Mouse (Mus musculus): Measurements from ENCODE around the gene Ppfibp2.
A peak's percentile ranks its signal among the peaks of the same experiment; 100 is the strongest.

The Ppfibp2 gene

GRCm38 (mm10) chr7:107610880-107611279 lies 15.9 kb downstream of the Ppfibp2 start:
- DNase-seq (ENCODE audit: low read depth in 2 of 2, low spot score in 2 of 2): no peak

DNA sequence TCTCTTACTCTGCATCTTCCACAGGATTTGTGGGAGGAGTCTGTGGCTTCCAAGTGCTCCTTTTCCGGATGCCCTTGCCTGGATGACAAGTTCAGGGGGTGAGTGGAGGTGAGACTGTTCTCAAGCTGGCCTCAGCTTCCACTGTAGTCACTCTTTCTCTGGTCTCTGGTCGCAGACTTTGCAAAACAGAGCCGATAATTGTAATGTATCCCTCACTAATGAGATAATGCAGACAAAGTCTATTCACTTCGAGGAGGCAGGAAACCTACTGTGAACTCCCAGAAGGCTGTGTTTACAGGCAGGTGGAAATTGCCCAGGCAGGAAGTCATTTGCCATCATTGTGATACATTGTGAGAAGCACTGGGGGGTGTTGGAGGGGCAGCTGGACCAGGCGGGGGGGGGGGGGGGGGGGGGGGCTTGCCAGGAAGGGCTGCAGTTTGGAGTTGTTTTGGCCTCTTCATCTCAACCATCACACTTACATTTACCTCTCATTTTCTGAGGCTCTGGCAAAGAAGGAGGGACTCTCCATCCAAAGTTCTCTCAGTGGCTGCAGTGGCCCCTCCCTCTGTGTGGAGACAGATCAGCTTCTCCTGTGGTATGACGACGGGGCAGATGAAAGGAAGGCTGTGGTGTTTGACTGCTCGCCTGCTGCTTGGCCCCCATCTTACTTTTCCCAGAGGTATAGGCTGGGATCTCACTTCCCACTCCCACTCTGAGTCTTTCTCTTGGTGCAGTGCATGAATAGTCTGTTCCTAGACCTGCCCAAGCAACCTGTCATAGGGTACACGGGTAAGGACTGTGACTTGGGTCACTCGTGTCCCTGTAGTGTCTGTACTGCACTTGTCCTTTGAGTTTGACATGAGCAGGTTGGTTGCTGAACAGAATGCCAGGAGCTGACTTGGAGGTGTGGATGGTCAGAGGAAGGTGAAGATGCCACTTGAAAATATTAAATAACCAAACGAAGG lies 23.3 kb downstream of the Ppfibp2 start:
- DNase-seq (ENCODE audit: low read depth in 2 of 2, low spot score in 2 of 2): no peak

DNA sequence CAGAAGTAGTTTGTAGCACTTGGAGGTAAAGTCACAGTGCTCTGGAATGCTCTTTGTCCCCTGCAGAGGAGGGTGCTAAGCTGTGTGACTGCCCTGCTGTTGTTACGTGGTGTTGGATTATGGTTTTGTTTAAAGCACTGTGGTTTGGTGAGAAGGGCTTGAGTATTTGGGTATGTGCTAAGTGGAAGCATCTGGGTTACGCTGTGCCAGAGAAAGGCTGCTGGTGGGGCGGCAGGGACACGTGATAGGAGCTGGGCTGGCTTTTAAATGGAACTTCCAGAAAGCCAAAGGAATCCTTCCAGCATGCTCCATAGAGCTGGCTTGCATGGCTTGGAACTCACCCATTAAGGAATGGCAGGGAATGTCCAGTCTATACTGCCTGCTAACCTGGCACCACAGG lies 24.2 kb downstream of the Ppfibp2 start:
- no peak for DNase-seq (ENCODE audit: low read depth in 2 of 2, low spot score in 2 of 2)

DNA sequence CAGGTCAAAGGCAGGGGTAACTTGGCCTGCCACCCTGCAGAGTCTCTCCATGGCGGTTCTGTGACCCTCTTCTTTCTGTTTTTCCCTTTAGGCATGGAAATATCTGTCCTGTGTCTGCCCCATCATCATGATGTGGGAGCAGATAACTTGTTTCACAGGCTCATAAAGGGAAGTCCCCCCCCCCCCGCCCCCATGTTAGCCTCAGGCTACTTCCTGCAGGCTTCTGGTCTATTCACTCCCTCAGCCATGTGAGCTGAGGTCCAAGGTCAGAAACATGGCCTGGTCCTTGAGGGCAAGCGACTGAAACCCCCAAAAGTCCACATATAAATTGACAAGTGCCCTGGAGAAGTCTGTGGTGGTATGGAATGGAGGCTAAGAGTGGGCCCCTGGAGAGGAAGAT lies 25.1 kb downstream of the Ppfibp2 start:
- no peak for DNase-seq (ENCODE audit: low read depth in 2 of 2, low spot score in 2 of 2)

DNA sequence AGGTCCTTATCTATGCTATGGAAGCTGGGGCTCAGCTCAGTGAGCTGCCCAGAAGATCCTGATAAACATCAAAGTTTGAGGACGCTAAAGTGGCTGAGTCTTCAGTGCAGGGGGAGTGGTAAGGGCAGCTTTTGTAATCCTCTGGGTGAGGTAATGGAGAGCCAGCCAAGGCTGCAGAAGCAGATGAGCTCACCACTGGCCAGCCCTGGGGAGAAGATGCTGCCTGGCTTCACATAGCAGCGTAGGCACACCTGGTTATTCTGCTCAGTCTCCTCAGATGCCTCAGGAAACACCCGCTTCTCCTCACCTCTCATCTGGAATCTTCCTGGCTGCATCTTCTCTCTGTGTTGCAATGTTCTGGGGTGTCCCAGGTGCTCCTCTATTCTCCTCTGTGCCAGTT lies 29.4 kb downstream of the Ppfibp2 start:
- DNase-seq (ENCODE audit: low read depth in 2 of 2, low spot score in 2 of 2): no peak

- no peak for DNase-seq (ENCODE audit: low read depth in 2 of 2, low spot score in 2 of 2)
These were observed 30.1 kb downstream of the Ppfibp2 start, which contains the start of gene 5330417H12Rik for GRCm38 (mm10) chr7:107625061-107625460. TSS of gene 5330417H12Rik (minus strand) at chr7:107625161.

DNA sequence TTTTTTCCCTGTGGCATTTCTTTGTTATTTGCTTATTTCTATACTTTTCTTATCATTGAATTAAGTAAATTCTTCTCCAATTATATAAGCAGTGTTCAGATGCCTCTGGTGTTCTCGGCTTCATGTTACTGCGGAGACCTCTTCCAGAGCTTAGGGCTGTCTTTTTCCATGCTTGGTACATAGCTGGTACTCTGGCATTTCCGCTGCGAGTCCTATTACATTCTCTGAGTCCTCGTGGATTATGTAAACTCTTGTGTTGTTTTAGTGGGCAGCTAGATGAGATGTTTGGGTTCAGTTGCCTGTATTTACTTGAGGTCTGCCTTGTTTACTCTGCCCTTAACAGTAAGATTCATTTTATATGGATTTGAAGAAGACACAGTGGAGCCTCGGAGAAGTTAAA lies 30.8 kb downstream of the Ppfibp2 start:
- no peak for DNase-seq (ENCODE audit: low read depth in 2 of 2, low spot score in 2 of 2)

DNA sequence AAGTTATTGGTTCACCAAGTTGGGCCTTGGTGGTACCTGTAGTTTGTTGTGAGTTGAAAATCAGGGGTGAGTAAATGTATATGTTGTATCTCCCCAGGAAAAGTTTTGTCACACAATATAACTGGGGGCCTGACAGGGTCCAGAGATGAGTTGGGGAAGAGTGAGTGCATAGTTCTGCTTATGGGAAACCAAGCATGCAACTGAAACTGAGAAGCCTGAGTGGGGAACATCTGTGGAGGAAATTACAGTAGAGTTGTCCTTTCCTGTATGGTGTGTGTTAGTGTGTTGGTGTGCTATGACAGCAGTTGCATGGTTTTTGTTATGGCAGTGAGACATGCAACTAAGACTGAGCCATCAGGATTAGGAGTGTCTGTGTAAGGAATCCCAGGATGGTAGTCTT lies 33.4 kb downstream of the Ppfibp2 start:
- DNase-seq (ENCODE audit: low read depth in 2 of 2, low spot score in 2 of 2): no peak

- no peak for DNase-seq (ENCODE audit: low read depth in 2 of 2, low spot score in 2 of 2)
These were observed 38.2 kb downstream of the Ppfibp2 start for GRCm38 (mm10) chr7:107633201-107633600.

DNA sequence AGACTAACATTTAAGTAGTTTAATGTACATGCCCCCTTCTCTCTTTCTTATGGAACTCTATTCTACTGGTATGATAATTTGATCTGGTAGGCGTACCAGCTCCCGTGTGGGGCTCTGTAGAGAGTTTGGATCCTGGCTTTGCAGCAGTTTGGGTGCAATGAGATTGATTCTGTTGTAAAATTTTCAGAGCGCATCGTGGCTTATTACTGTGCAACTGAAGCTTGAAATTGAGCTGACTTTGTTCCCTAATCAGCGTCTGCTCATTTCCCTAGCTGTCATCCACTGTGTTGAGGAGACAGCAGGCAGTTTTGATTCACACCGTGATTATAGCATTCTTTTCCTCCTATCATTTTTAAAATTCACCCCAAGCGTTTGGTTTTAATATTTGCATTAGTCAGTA lies 42.4 kb downstream of the Ppfibp2 start:
- no peak for DNase-seq (ENCODE audit: low read depth in 2 of 2, low spot score in 2 of 2)

DNA sequence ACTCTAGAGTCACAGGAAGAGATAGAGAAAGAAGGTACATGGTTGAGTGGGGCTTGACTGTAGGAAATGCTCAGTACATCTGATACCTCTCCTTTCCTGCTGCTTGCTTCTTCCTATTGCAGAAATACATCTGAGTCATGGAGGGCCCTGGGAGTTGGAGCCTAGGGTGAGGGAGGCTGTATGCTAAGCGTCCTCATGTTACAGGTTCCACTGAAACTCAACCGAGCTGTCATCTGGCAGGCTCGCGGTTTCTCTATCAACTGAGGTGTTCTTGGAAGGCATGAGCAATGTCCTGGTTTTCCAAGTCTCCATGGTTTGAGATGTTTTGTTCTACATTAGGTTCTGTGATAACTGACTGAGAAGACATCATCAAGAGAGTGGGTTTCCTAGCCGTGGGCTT lies 43.0 kb downstream of the Ppfibp2 start:
- DNase-seq (ENCODE audit: low read depth in 2 of 2, low spot score in 2 of 2): no peak

- DNase-seq (ENCODE audit: low read depth in 2 of 2, low spot score in 2 of 2): no peak
These were observed 47.7 kb downstream of the Ppfibp2 start for GRCm38 (mm10) chr7:107642586-107643275.

GRCm38 (mm10) chr7:107644987-107645386 lies 50.0 kb downstream of the Ppfibp2 start:
- no peak for DNase-seq (ENCODE audit: low read depth in 2 of 2, low spot score in 2 of 2)

- DNase-seq (ENCODE audit: low read depth in 2 of 2, low spot score in 2 of 2): no peak
These were observed 54.1 kb downstream of the Ppfibp2 start for GRCm38 (mm10) chr7:107648937-107649688.

DNA sequence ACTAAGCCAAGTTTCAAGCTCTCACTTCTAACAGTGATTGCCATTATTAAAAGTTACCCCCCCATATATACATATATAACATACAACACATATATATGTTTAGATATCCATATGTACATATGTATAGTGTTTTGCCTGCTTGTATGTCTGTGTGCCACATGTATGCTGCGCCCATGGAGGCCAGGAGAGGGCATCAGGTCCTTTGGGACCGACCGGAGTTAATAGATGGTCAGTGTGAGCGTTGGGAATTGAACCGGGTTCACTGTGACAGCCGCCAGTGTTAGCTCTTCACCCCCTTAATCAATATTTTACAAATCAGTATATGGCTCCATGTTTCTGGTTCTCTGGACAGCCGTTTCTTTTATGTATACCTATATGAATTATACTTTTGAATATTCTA lies 55.0 kb downstream of the Ppfibp2 start:
- no peak for DNase-seq (ENCODE audit: low read depth in 2 of 2, low spot score in 2 of 2)

DNA sequence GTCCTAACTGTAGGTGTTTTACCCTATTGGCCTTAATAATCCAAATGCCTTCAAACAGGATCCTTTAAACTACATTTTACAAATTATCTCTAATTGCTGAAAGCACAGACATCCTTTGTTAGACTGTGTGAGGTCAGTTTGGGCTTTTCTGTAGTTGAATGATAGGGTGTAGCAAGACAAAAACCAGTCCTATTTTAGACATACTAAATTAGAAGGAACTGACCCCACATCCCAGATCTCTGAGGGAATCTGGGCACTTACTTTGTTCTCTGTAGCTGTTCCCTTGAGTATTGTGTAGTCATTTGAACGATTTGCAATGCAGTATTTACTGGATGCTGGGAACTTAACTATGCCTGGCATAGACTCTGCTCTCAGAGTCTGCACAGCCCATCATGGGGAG lies 56.8 kb downstream of the Ppfibp2 start:
- no peak for DNase-seq (ENCODE audit: low read depth in 2 of 2, low spot score in 2 of 2)

DNA sequence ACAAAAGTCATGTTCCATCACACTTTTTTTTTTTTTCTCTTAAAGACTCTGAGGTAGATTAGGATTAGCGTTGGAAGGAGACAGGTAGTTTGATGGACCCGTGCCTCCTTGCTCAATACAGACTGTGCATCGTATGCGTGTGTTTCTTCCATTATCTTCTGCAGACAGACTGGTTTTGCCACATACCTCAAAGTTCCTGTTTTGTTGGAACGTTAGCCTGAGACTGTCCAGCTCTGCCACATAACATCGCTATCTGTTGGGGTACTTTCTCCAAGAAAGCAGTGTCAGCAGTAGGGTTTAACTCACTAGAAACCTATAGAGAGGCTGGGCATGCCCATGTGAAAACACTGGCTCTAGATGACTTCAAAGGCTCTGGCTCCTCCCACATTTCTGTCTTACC lies 61.4 kb downstream of the Ppfibp2 start:
- no peak for DNase-seq (ENCODE audit: low read depth in 2 of 2, low spot score in 2 of 2)

- DNase-seq (ENCODE audit: low read depth in 2 of 2, low spot score in 2 of 2): peak; percentile 49 to 64
These were observed 64.3 kb downstream of the Ppfibp2 start for GRCm38 (mm10) chr7:107659186-107659918.

GRCm38 (mm10) chr7:107661189-107661842 lies 66.3 kb downstream of the Ppfibp2 start:
- DNase-seq (ENCODE audit: low read depth in 2 of 2, low spot score in 2 of 2): peak; percentile 36 to 44

GRCm38 (mm10) chr7:107661843-107662281 lies 66.9 kb downstream of the Ppfibp2 start:
- DNase-seq (ENCODE audit: low read depth in 2 of 2, low spot score in 2 of 2): no peak
